Mouse (Mus musculus): ENCODE data around the gene Timd2. TPM values are rescaled to one million over a fixed set of nuclear protein-coding genes. Genes with fewer than 3 reads are reported as not detected.
"Not testable (repeated sequence)": the region's sequence is repeated elsewhere in the genome, so short reads cannot be mapped to it uniquely, and the experiment has no call there.

Gene Timd2
- not detected for total RNA-seq (2018; cell fraction: chromatin; rRNA removed)
- total RNA-seq (2018; cell fraction: cytosol; rRNA removed) = not detected
- total RNA-seq (2018; cell fraction: nucleus; rRNA removed) = not detected
- not detected in 3 replicates for polyA plus RNA-seq (2018)

GRCm38 (mm10) chr11:46706664-46707356 is at the start of gene Timd2:
TSS of gene Timd2 (minus strand) at chr11:46707061.
- 60% methylated on average over 6 of the region's 6 CpGs for WGBS (ENCODE audit: missing documents)
- H3K79me2 ChIP-seq (ENCODE audit: inconsistent target) = no peaks in the 10 kb centered on the region
- no peaks in the 10 kb centered on the region for H3K36me3 ChIP-seq (ENCODE audit: inconsistent target)
- H3K27ac ChIP-seq = no peak within 1 kb of the TSS
- H3K4me3 ChIP-seq (ENCODE audit: inconsistent target) = no peak within 1 kb of the TSS

GRCm38 (mm10) chr11:46755714-46756113 is 48.9 kb upstream of the Timd2 start:
- H3K4me3 ChIP-seq (ENCODE audit: inconsistent target); H3K79me2 ChIP-seq (ENCODE audit: inconsistent target); H3K36me3 ChIP-seq (ENCODE audit: inconsistent target); H3K27ac ChIP-seq: not testable (repeated sequence)
- WGBS (ENCODE audit: missing documents) = 87% methylated on average over 6 of the region's 6 CpGs

- Histone ChIP-seq H3K36me3 (ENCODE audit: inconsistent target) (no peaks in the 10 kb centered on the region), H3K4me3 (ENCODE audit: inconsistent target) (no peak overlapping the region), H3K27ac (no peak overlapping the region), H3K79me2 (ENCODE audit: inconsistent target) (no peaks in the 10 kb centered on the region)
- WGBS (ENCODE audit: missing documents) = 93% methylated on average over 4 of the region's 4 CpGs
Measured at GRCm38 (mm10) chr11:46754669-46755068, 47.8 kb upstream of the Timd2 start.

- no peaks in the 10 kb centered on the region for H3K79me2 ChIP-seq (ENCODE audit: inconsistent target)
- no peak overlapping the region for H3K4me3 ChIP-seq (ENCODE audit: inconsistent target)
- H3K27ac ChIP-seq = no peak overlapping the region
- H3K36me3 ChIP-seq (ENCODE audit: inconsistent target) = no peaks in the 10 kb centered on the region
- 76% methylated on average over 2 of the region's 2 CpGs for whole genome bisulfite sequencing (ENCODE audit: missing documents)
Measured at GRCm38 (mm10) chr11:46753662-46754061, 46.8 kb upstream of the Timd2 start.

- no peak overlapping the region for H3K27ac ChIP-seq
- WGBS (ENCODE audit: missing documents) = 38% methylated on average over 2 of the region's 2 CpGs
- no peaks in the 10 kb centered on the region for H3K79me2 ChIP-seq (ENCODE audit: inconsistent target)
- H3K4me3 ChIP-seq (ENCODE audit: inconsistent target) = no peak overlapping the region
- no peaks in the 10 kb centered on the region for H3K36me3 ChIP-seq (ENCODE audit: inconsistent target)
Measured at GRCm38 (mm10) chr11:46747996-46748395, 41.1 kb upstream of the Timd2 start.

- WGBS (ENCODE audit: missing documents) = 86% methylated on average over 3 of the region's 3 CpGs
- H3K36me3 ChIP-seq (ENCODE audit: inconsistent target) = no peaks in the 10 kb centered on the region
- H3K4me3 ChIP-seq (ENCODE audit: inconsistent target) = no peak overlapping the region
- no peaks in the 10 kb centered on the region for H3K79me2 ChIP-seq (ENCODE audit: inconsistent target)
- no peak overlapping the region for H3K27ac ChIP-seq
Measured at GRCm38 (mm10) chr11:46741716-46742115, 34.9 kb upstream of the Timd2 start.

GRCm38 (mm10) chr11:46740886-46741285 is 34.0 kb upstream of the Timd2 start:
- Histone ChIP-seq H3K27ac (no peak overlapping the region), H3K4me3 (ENCODE audit: inconsistent target) (no peak overlapping the region)
- 89% methylated on average over 4 of the region's 4 CpGs for WGBS (ENCODE audit: missing documents)

GRCm38 (mm10) chr11:46739501-46739900 is 32.6 kb upstream of the Timd2 start:
- WGBS (ENCODE audit: missing documents) = 83% methylated on average over 4 of the region's 4 CpGs
- H3K36me3 ChIP-seq (ENCODE audit: inconsistent target) = no peaks in the 10 kb centered on the region
- H3K79me2 ChIP-seq (ENCODE audit: inconsistent target) = no peaks in the 10 kb centered on the region
- no peak overlapping the region for H3K4me3 ChIP-seq (ENCODE audit: inconsistent target)
- H3K27ac ChIP-seq = no peak overlapping the region

More at GRCm38 (mm10) chr11:46740886-46741285, 34.0 kb upstream of the Timd2 start:
- Histone ChIP-seq H3K36me3 (ENCODE audit: inconsistent target) (no peaks in the 10 kb centered on the region), H3K79me2 (ENCODE audit: inconsistent target) (no peaks in the 10 kb centered on the region)

- WGBS (ENCODE audit: missing documents) = 100% methylated on average over 1 of the region's 1 CpGs
- H3K4me3 ChIP-seq (ENCODE audit: inconsistent target); H3K79me2 ChIP-seq (ENCODE audit: inconsistent target); H3K27ac ChIP-seq; H3K36me3 ChIP-seq (ENCODE audit: inconsistent target): not testable (repeated sequence)
Measured at GRCm38 (mm10) chr11:46735076-46735475, 28.2 kb upstream of the Timd2 start, which contains the start of gene Havcr1. TSS of gene Havcr1 (plus strand) at chr11:46735080.

GRCm38 (mm10) chr11:46734617-46735016 is 27.8 kb upstream of the Timd2 start:
- WGBS (ENCODE audit: missing documents) = 73% methylated on average over 1 of the region's 1 CpGs
- Histone ChIP-seq H3K36me3 (ENCODE audit: inconsistent target) (no peaks in the 10 kb centered on the region), H3K27ac (no peak overlapping the region), H3K79me2 (ENCODE audit: inconsistent target) (no peaks in the 10 kb centered on the region), H3K4me3 (ENCODE audit: inconsistent target) (no peak overlapping the region)

- 64% methylated on average over 6 of the region's 6 CpGs for WGBS (ENCODE audit: missing documents)
- H3K4me3 ChIP-seq (ENCODE audit: inconsistent target) = no peak overlapping the region
Measured at GRCm38 (mm10) chr11:46733242-46733789, 26.5 kb upstream of the Timd2 start.

GRCm38 (mm10) chr11:46731541-46732070 is 24.7 kb upstream of the Timd2 start:
- no peak overlapping the region for H3K27ac ChIP-seq
- 85% methylated on average over 10 of the region's 11 CpGs for WGBS (ENCODE audit: missing documents)
- no peaks in the 10 kb centered on the region for H3K36me3 ChIP-seq (ENCODE audit: inconsistent target)
- no peaks in the 10 kb centered on the region for H3K79me2 ChIP-seq (ENCODE audit: inconsistent target)
- H3K4me3 ChIP-seq (ENCODE audit: inconsistent target) = no peak overlapping the region

More at GRCm38 (mm10) chr11:46733242-46733789, 26.5 kb upstream of the Timd2 start:
- no peak overlapping the region for H3K27ac ChIP-seq
- no peaks in the 10 kb centered on the region for H3K79me2 ChIP-seq (ENCODE audit: inconsistent target)
- H3K36me3 ChIP-seq (ENCODE audit: inconsistent target) = no peaks in the 10 kb centered on the region

GRCm38 (mm10) chr11:46698830-46699229 is 8.0 kb downstream of the Timd2 start:
- H3K36me3 ChIP-seq (ENCODE audit: inconsistent target) = no peaks in the 10 kb centered on the region
- WGBS (ENCODE audit: missing documents) = 68% methylated on average over 5 of the region's 5 CpGs
- no peak overlapping the region for H3K27ac ChIP-seq
- H3K79me2 ChIP-seq (ENCODE audit: inconsistent target) = no peaks in the 10 kb centered on the region
- H3K4me3 ChIP-seq (ENCODE audit: inconsistent target) = no peak overlapping the region

GRCm38 (mm10) chr11:46698278-46698655 is 8.6 kb downstream of the Timd2 start:
- H3K36me3 ChIP-seq (ENCODE audit: inconsistent target) = no peaks in the 10 kb centered on the region
- no peak overlapping the region for H3K4me3 ChIP-seq (ENCODE audit: inconsistent target)
- 79% methylated on average over 6 of the region's 6 CpGs for WGBS (ENCODE audit: missing documents)
- H3K27ac ChIP-seq = no peak overlapping the region
- no peaks in the 10 kb centered on the region for H3K79me2 ChIP-seq (ENCODE audit: inconsistent target)

Data from macrophage (primary cell).